Mouse (Mus musculus): Measurements from ENCODE around the gene Fkbp6. TPM values are rescaled to one million over a fixed set of nuclear protein-coding genes. Genes with fewer than 3 reads are reported as not detected.

Fkbp6 gene
- polyA plus RNA-seq, 1 experiment from 2014 or later, result not detected

- Histone ChIP-seq H3K4me3 (ENCODE audit: inconsistent target) (no peak overlapping the region), H3K27ac (no peak overlapping the region), H3K79me2 (ENCODE audit: inconsistent target) (no peaks in the 10 kb centered on the region), H3K36me3 (ENCODE audit: inconsistent target) (no peaks in the 10 kb centered on the region)
- 75% methylated on average over 15 of the region's 15 CpGs for WGBS (ENCODE audit: missing documents)
These were observed 75.0 kb downstream of the Fkbp6 start for GRCm38 (mm10) chr5:135274663-135275396.

- 91% methylated on average over 12 of the region's 12 CpGs for WGBS (ENCODE audit: missing documents)
- no peaks in the 10 kb centered on the region for H3K36me3 ChIP-seq (ENCODE audit: inconsistent target)
These were observed 78.2 kb downstream of the Fkbp6 start for GRCm38 (mm10) chr5:135271563-135272165.

GRCm38 (mm10) chr5:135270361-135270760 lies 79.5 kb downstream of the Fkbp6 start:
- Histone ChIP-seq H3K4me3 (ENCODE audit: inconsistent target) (no peak overlapping the region), H3K36me3 (ENCODE audit: inconsistent target) (no peaks in the 10 kb centered on the region), H3K79me2 (ENCODE audit: inconsistent target) (no peaks in the 10 kb centered on the region), H3K27ac (no peak overlapping the region)
- WGBS (ENCODE audit: missing documents), result 83% methylated on average over 4 of the region's 4 CpGs

More at GRCm38 (mm10) chr5:135271563-135272165, 78.2 kb downstream of the Fkbp6 start:
- no peaks in the 10 kb centered on the region for H3K79me2 ChIP-seq (ENCODE audit: inconsistent target)
- no peak overlapping the region for H3K4me3 ChIP-seq (ENCODE audit: inconsistent target)
- H3K27ac ChIP-seq, result no peak overlapping the region

GRCm38 (mm10) chr5:135269451-135269850 lies 80.4 kb downstream of the Fkbp6 start:
- 52% methylated on average over 8 of the region's 8 CpGs for WGBS (ENCODE audit: missing documents)
- Histone ChIP-seq H3K4me3 (ENCODE audit: inconsistent target) (no peak overlapping the region), H3K27ac (no peak overlapping the region), H3K36me3 (ENCODE audit: inconsistent target) (no peaks in the 10 kb centered on the region), H3K79me2 (ENCODE audit: inconsistent target) (no peaks in the 10 kb centered on the region)

GRCm38 (mm10) chr5:135264548-135264947 lies 85.3 kb downstream of the Fkbp6 start:
- 4% methylated on average over 9 of the region's 9 CpGs for WGBS (ENCODE audit: missing documents)
- Histone ChIP-seq H3K4me3 (ENCODE audit: inconsistent target) (no peak overlapping the region), H3K79me2 (ENCODE audit: inconsistent target) (no peaks in the 10 kb centered on the region), H3K36me3 (ENCODE audit: inconsistent target) (no peaks in the 10 kb centered on the region), H3K27ac (no peak overlapping the region)

GRCm38 (mm10) chr5:135263866-135264503 lies 85.9 kb downstream of the Fkbp6 start:
- WGBS (ENCODE audit: missing documents), result 19% methylated on average over 17 of the region's 17 CpGs
- Histone ChIP-seq H3K79me2 (ENCODE audit: inconsistent target) (no peaks in the 10 kb centered on the region), H3K4me3 (ENCODE audit: inconsistent target) (no peak overlapping the region), H3K27ac (no peak overlapping the region), H3K36me3 (ENCODE audit: inconsistent target) (no peaks in the 10 kb centered on the region)

- Histone ChIP-seq H3K27ac (no peak overlapping the region), H3K36me3 (ENCODE audit: inconsistent target) (no peaks in the 10 kb centered on the region), H3K79me2 (ENCODE audit: inconsistent target) (no peaks in the 10 kb centered on the region), H3K4me3 (ENCODE audit: inconsistent target) (no peak overlapping the region)
- 90% methylated on average over 20 of the region's 30 CpGs for WGBS (ENCODE audit: missing documents)
These were observed 91.3 kb downstream of the Fkbp6 start for GRCm38 (mm10) chr5:135258280-135259150.

- H3K79me2 ChIP-seq (ENCODE audit: inconsistent target), result no peaks in the 10 kb centered on the region
- no peaks in the 10 kb centered on the region for H3K36me3 ChIP-seq (ENCODE audit: inconsistent target)
- no peak overlapping the region for H3K27ac ChIP-seq
- H3K4me3 ChIP-seq (ENCODE audit: inconsistent target), result no peak overlapping the region
- WGBS (ENCODE audit: missing documents), result 94% methylated on average over 10 of the region's 12 CpGs
These were observed 92.3 kb downstream of the Fkbp6 start for GRCm38 (mm10) chr5:135257559-135257958.

- 91% methylated on average over 3 of the region's 3 CpGs for WGBS (ENCODE audit: missing documents)
- no peaks in the 10 kb centered on the region for H3K79me2 ChIP-seq (ENCODE audit: inconsistent target)
- no peak overlapping the region for H3K4me3 ChIP-seq (ENCODE audit: inconsistent target)
- no peak overlapping the region for H3K27ac ChIP-seq
- H3K36me3 ChIP-seq (ENCODE audit: inconsistent target), result no peaks in the 10 kb centered on the region
These were observed 93.7 kb downstream of the Fkbp6 start for GRCm38 (mm10) chr5:135256166-135256565.

- no peak overlapping the region for H3K4me3 ChIP-seq (ENCODE audit: inconsistent target)
- 44% methylated on average over 11 of the region's 12 CpGs for WGBS (ENCODE audit: missing documents)
These were observed 96.0 kb downstream of the Fkbp6 start for GRCm38 (mm10) chr5:135253741-135254401.

GRCm38 (mm10) chr5:135251079-135251454 lies 98.8 kb downstream of the Fkbp6 start, which contains the start of gene Fzd9:
Fzd9 (minus strand) TSS chr5:135251230.
- 1% methylated on average over 49 of the region's 51 CpGs for WGBS (ENCODE audit: missing documents)
- no peak within 1 kb of the TSS for H3K4me3 ChIP-seq (ENCODE audit: inconsistent target)
- H3K36me3 ChIP-seq (ENCODE audit: inconsistent target), result peaks cover 2% of the 10 kb centered on the region
- H3K79me2 ChIP-seq (ENCODE audit: inconsistent target), result no peaks in the 10 kb centered on the region
- no peak within 1 kb of the TSS for H3K27ac ChIP-seq

More at GRCm38 (mm10) chr5:135253741-135254401, 96.0 kb downstream of the Fkbp6 start:
- Histone ChIP-seq H3K79me2 (ENCODE audit: inconsistent target) (no peaks in the 10 kb centered on the region), H3K27ac (no peak overlapping the region), H3K36me3 (ENCODE audit: inconsistent target) (no peaks in the 10 kb centered on the region)

- WGBS (ENCODE audit: missing documents), result 8% methylated on average over 82 of the region's 92 CpGs
- Histone ChIP-seq H3K4me3 (ENCODE audit: inconsistent target) (no peak overlapping the region), H3K79me2 (ENCODE audit: inconsistent target) (no peaks in the 10 kb centered on the region), H3K27ac (no peak overlapping the region), H3K36me3 (ENCODE audit: inconsistent target) (peaks cover 9% of the 10 kb centered on the region)
These were observed 99.4 kb downstream of the Fkbp6 start for GRCm38 (mm10) chr5:135250186-135251078.

GRCm38 (mm10) chr5:135248956-135249676 lies 100.7 kb downstream of the Fkbp6 start:
- Histone ChIP-seq H3K4me3 (ENCODE audit: inconsistent target) (no peak overlapping the region), H3K79me2 (ENCODE audit: inconsistent target) (no peaks in the 10 kb centered on the region), H3K36me3 (ENCODE audit: inconsistent target) (peaks cover 22% of the 10 kb centered on the region), H3K27ac (no peak overlapping the region)
- WGBS (ENCODE audit: missing documents), result 93% methylated on average over 16 of the region's 16 CpGs

Measured in macrophage (primary cell).